Mouse (Mus musculus): ENCODE measurements around the gene Rbm7.
"Not testable (repeated sequence)": the region's sequence is repeated elsewhere in the genome, so short reads cannot be mapped to it uniquely, and the experiment has no call there.

The Rbm7 gene

GRCm38 (mm10) chr9:48479838-48480410 lies 15.2 kb downstream of the Rbm7 start:
- no peak for DNase-seq

- no peak for DNase-seq
Observed at GRCm38 (mm10) chr9:48478808-48479207, 16.3 kb downstream of the Rbm7 start.

- no peak for DNase-seq
Observed at GRCm38 (mm10) chr9:48476236-48477165, 18.6 kb downstream of the Rbm7 start.

GRCm38 (mm10) chr9:48474367-48474766 lies 20.7 kb downstream of the Rbm7 start:
- DNase-seq: no peak

GRCm38 (mm10) chr9:48473131-48473530 lies 22.0 kb downstream of the Rbm7 start:
- no peak for DNase-seq

- no peak for DNase-seq
Observed at GRCm38 (mm10) chr9:48472441-48473025, 22.6 kb downstream of the Rbm7 start.

- DNase-seq: not testable (repeated sequence)
Observed at GRCm38 (mm10) chr9:48467471-48467870, 27.6 kb downstream of the Rbm7 start.

- peak; percentile 82 for DNase-seq
Observed at GRCm38 (mm10) chr9:48466804-48467203, 28.3 kb downstream of the Rbm7 start.

- DNase-seq: peak; percentile 35
Observed at GRCm38 (mm10) chr9:48465671-48466070, 29.4 kb downstream of the Rbm7 start.

GRCm38 (mm10) chr9:48461545-48461944 lies 33.6 kb downstream of the Rbm7 start:
- no peak for DNase-seq

GRCm38 (mm10) chr9:48460720-48461119 lies 34.4 kb downstream of the Rbm7 start:
- no peak for DNase-seq

GRCm38 (mm10) chr9:48459391-48459790 lies 35.7 kb downstream of the Rbm7 start:
- no peak for DNase-seq

- no peak for DNase-seq
Observed at GRCm38 (mm10) chr9:48458879-48459278, 36.2 kb downstream of the Rbm7 start.

- DNase-seq: no peak
Observed at GRCm38 (mm10) chr9:48455961-48456360, 39.1 kb downstream of the Rbm7 start.

- DNase-seq: peak; percentile 36
Observed at GRCm38 (mm10) chr9:48450066-48450465, 45.0 kb downstream of the Rbm7 start.

- peak; percentile 51 for DNase-seq
Observed at GRCm38 (mm10) chr9:48447783-48448209, 47.3 kb downstream of the Rbm7 start.

- no peak for DNase-seq
Observed at GRCm38 (mm10) chr9:48444821-48445220, 50.3 kb downstream of the Rbm7 start.

- DNase-seq: no peak
Observed at GRCm38 (mm10) chr9:48443873-48444272, 51.2 kb downstream of the Rbm7 start.

Data from thymus, postnatal 4 days (tissue).